Mouse (Mus musculus) spleen, adult 2 months (tissue): Measurements from ENCODE around the gene Mrpl4. TPM values are rescaled to one million over a fixed set of nuclear protein-coding genes. Genes with fewer than 3 reads are reported as not detected.

ENCODE experiments used
- DNase-seq, 2 experiments: peaks; one replicate each; pipeline versions ENCODE4 v3.0.0 to v3.0.0-alpha.2; 2012 to 2021; ENCODE audit warnings: low spot score in 2 of 2, low read depth in 1 of 2
- H3K27ac ChIP-seq: fragments of 200-500 bp; 2 replicates; pipeline ENCODE4 v1.5.1; 2012; ENCODE audit warnings: low read length, inconsistent platforms; ENCODE audit not compliant: insufficient read depth
- H3K27me3 ChIP-seq: fragments of 200-500 bp; 2 replicates; pipeline ENCODE4 v1.6.1; 2012; ENCODE audit warnings: mild to moderate bottlenecking, moderate library complexity, low read length, inconsistent platforms; ENCODE audit not compliant: control insufficient read depth, insufficient read depth
- H3K36me3 ChIP-seq: fragments of 200-500 bp; 2 replicates; pipeline ENCODE4 v1.6.1; 2012; ENCODE audit warnings: mild to moderate bottlenecking, low read length, inconsistent platforms; ENCODE audit not compliant: control insufficient read depth, insufficient read depth
- H3K4me1 ChIP-seq: fragments of 200-500 bp; 2 replicates; pipeline ENCODE4 v1.6.1; 2011; ENCODE audit warnings: inconsistent platforms; ENCODE audit not compliant: control insufficient read depth, insufficient read depth, insufficient read length
- H3K4me3 ChIP-seq: fragments of 200-500 bp; 2 replicates; pipeline ENCODE4 v1.5.1; 2011; ENCODE audit warnings: mild to moderate bottlenecking, inconsistent platforms; ENCODE audit not compliant: insufficient read depth, insufficient read length; ENCODE audit errors: extremely low read depth
- CTCF ChIP-seq: fragments of 200-500 bp; IDR thresholded peaks from 2 replicates; pipeline ENCODE4 v1.5.1; 2011; ENCODE audit warnings: mild to moderate bottlenecking, inconsistent platforms; ENCODE audit not compliant: insufficient read depth, insufficient read length, insufficient replicate concordance; ENCODE audit errors: extremely low read depth
- POLR2A ChIP-seq: fragments of 200-500 bp; IDR thresholded peaks from 2 replicates; pipeline ENCODE4 v1.6.1; 2011; ENCODE audit warnings: low read depth, low read length, inconsistent platforms
- WGBS: fragments of 180-500 bp; shearing (Covaris S2); methylation state at CpG from one replicate; pipeline ENCODE4 v1.1.7; 2018; 5-methylcytosine and 5-hydroxymethylcytosine counted together
- polyA plus RNA-seq: library from polyadenylated mRNA; depleted of rRNA; stranded (reverse); fragments of >200 nt; gene quantifications from 2 replicates; pipeline ENCODE4 v1.2.3, GENCODE M21; 2012

Gene Mrpl4
- polyA plus RNA-seq, 1 experiment: 75.8 TPM

DNA sequence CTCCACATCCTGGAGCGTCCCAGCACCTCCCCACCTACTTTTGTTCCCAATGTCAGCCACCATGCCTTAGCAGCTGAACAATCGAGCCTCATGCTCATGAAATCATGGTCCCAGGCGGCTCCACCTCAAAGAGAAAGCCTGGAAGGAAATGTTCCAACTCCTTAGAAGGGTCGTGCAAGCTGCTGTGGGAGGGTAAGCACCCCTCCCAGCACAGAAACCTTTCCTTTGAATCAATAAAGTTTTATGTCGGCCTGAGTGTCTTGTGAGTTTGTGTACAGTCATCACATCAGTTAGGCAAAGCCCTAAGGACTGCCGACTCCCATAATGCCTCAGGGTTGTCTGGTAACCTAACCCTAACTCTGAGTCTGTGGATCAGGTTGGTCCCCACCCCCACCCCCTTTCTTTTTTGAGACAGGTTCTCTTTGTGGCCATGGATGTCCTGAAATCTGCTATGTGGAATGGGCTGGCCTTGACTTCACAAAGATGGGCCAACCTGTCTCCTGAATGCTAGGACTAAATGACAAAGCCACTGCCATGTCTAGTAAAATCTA, 26.1 kb downstream of the Mrpl4 start:
- Histone ChIP-seq H3K27ac (no peak overlapping the region; the same call in 1 of the 2 replicates), H3K4me3 (no peak overlapping the region), H3K4me1 (peaks cover 22% of the 10 kb centered on the region), H3K27me3 (peaks cover 6% of the 10 kb centered on the region; the same call in 1 of the 2 replicates), H3K36me3 (peaks cover 32% of the 10 kb centered on the region)
- TF ChIP-seq CTCF (no peak), POLR2A (no peak)
- DNase-seq: no peak
- 82% methylated on average over 6 of the region's 6 CpGs for WGBS

- Histone ChIP-seq H3K36me3 (peaks cover 27% of the 10 kb centered on the region), H3K27ac (peak within 1 kb of the TSS; percentile 34; the same call in 1 of the 2 replicates), H3K4me3 (peak within 1 kb of the TSS; percentile 26), H3K4me1 (peaks cover 22% of the 10 kb centered on the region), H3K27me3 (peaks cover 8% of the 10 kb centered on the region)
- WGBS: 5% methylated on average over 37 of the region's 37 CpGs
- peak; percentile 85 for TF ChIP-seq CTCF
- TF ChIP-seq POLR2A: no peak
- peak in 1 of 2 experiments; percentile 76 for DNase-seq
Observed at GRCm38 (mm10) chr9:21029291-21030054, 26.9 kb downstream of the Mrpl4 start, which contains the start of gene Icam4. Icam4 (plus strand) TSS chr9:21029373.

DNA sequence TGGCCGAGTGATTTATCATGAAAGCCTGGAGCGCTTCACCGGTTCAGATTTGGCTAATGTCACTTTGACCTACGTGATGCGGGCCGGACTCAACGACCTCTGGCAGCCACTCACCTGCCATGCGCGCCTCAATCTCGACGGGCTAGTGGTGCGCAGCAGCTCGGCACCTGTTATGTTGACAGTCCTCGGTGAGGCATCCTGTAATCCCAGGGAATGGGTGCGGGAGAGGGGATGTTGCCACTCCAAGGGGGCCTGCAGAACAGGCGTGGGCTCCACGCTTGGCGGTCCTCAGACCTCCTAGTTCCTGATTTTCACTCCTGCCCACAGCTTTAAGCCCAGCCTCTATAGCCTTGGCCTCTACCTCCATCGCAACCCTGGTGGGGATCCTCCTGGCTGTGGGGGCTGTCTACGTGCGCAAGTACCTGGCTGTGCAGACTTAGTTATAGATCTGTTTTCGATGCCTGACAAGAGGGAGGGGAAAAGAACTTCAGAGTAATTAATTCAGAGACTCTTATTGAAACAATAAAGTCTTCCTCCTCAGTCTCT, 27.6 kb downstream of the Mrpl4 start:
- Histone ChIP-seq H3K27me3 (peaks cover 14% of the 10 kb centered on the region), H3K4me3 (peak overlapping the region; percentile 26), H3K36me3 (peaks cover 25% of the 10 kb centered on the region), H3K4me1 (peaks cover 22% of the 10 kb centered on the region), H3K27ac (peak overlapping the region; percentile 34; the same call in 1 of the 2 replicates)
- DNase-seq: no peak
- WGBS: 22% methylated on average over 22 of the region's 22 CpGs
- TF ChIP-seq POLR2A: no peak
- TF ChIP-seq CTCF: no peak

DNA sequence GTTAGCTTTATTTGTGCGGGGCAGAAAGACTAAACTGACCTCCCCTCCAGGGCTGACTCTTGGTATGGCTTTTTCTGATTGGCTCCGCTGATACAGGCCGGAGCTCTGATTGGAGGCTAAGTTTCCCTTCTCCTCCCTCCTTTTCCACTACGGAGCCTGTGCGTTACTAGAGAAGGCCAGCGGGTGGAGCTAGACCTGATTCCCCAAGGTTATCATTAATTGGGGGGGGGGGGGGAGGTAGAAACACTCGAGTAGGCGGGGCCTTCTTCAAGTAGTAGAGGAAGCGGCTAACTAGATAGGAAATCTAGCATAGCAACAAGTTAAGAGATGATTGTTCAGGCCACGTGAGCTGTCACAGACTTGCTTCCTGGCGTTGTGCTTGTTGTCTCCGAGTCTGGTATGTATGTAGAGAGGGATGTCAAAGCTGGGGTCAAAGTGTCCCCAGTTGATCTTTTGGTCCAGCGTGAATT, 28.3 kb downstream of the Mrpl4 start:
- Histone ChIP-seq H3K4me1 (peaks cover 22% of the 10 kb centered on the region), H3K4me3 (peak overlapping the region; percentile 68), H3K27ac (peak overlapping the region; percentile 77), H3K36me3 (peaks cover 21% of the 10 kb centered on the region), H3K27me3 (peaks cover 17% of the 10 kb centered on the region)
- TF ChIP-seq CTCF (peak; percentile 51; the same call in 1 of the 2 replicates), POLR2A (no peak)
- DNase-seq: peak; percentile 92 to 97
- WGBS: 1% methylated on average over 13 of the region's 13 CpGs

GRCm38 (mm10) chr9:21031251-21031895, 28.8 kb downstream of the Mrpl4 start:
- peaks cover 16% of the 10 kb centered on the region for H3K36me3 ChIP-seq
- peaks cover 22% of the 10 kb centered on the region for H3K4me1 ChIP-seq
- peak overlapping the region; percentile 68 for H3K4me3 ChIP-seq
- H3K27ac ChIP-seq: peak overlapping the region; percentile 77
- WGBS: under 1% methylated on average over 36 of the region's 36 CpGs
- peak in 1 of 2 experiments; percentile 55 for DNase-seq
- TF ChIP-seq CTCF (no peak), POLR2A (no peak)
- H3K27me3 ChIP-seq: peaks cover 21% of the 10 kb centered on the region

DNA sequence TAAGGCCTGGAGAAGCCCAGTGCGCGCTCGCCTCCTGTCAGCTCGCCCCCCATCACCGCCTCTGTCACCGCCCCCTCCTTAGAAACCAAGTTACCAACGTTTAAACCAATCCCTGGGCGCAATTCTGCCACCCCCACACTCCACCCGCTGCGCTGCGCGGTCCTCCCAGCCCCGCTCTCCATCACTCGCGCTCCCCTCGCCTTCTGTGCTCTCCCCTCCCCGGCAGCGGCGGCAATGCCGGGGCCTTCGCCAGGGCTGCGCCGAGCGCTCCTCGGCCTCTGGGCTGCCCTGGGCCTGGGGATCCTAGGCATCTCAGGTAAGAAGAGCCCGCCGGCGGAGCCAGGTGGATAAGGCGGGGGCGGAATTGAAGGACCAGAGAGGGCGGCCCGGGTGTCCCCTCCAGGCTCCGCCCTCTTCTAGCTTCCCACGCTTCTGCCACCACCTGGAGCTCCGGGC, 29.4 kb downstream of the Mrpl4 start, which contains the start of gene Icam5:
Gene Icam5 (plus strand): TSS at position 178 of the 456 bp plus-strand sequence.
- no peak for DNase-seq

More for the DNA sequence above, 29.4 kb downstream of the Mrpl4 start, which contains the start of gene Icam5:
- under 1% methylated on average over 35 of the region's 35 CpGs for whole genome bisulfite sequencing
- Histone ChIP-seq H3K4me1 (peaks cover 22% of the 10 kb centered on the region), H3K27ac (peak within 1 kb of the TSS; percentile 77), H3K4me3 (peak within 1 kb of the TSS; percentile 68), H3K27me3 (peaks cover 25% of the 10 kb centered on the region), H3K36me3 (peaks cover 11% of the 10 kb centered on the region)
- TF ChIP-seq POLR2A: no peak
